Mouse (Mus musculus) B cell, adult 2 months (primary cell): Measurements from ENCODE around the gene Olfr1246.
"Not testable (repeated sequence)": the region's sequence is repeated elsewhere in the genome, so short reads cannot be mapped to it uniquely, and the experiment has no call there.

Experiments
- DNase-seq, 2 experiments: peaks; one replicate each; pipeline ENCODE4 v3.0.0; 2022

Olfr1246 gene

DNA sequence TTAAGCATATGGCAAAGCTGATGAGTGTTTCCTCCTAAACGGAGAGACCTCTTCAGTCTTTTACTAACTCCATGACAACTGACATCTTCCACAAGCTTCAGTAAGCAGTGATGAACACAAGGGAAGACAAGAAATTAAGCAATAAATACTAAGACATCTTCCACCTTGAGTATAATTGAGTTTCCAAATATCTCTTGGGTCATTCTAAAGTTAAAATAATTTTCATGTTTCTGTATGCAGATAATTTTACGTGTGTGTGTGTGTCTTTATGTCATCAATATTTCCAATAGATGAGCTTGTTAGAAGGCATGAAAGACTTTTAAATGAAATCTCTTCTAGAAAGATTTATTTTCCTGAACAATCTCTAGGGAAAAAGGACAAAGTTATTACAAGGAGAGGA, at the start of gene Olfr1246:
TSS of gene Olfr1246 (minus strand) at position 101 of the 400 bp plus-strand sequence.
- no peak for DNase-seq

GRCm38 (mm10) chr2:89634883-89635282, 41.9 kb upstream of the Olfr1246 start, which contains the start of gene Olfr1249:
Olfr1249 (minus strand) TSS chr2:89634983.
- no peak for DNase-seq

DNA sequence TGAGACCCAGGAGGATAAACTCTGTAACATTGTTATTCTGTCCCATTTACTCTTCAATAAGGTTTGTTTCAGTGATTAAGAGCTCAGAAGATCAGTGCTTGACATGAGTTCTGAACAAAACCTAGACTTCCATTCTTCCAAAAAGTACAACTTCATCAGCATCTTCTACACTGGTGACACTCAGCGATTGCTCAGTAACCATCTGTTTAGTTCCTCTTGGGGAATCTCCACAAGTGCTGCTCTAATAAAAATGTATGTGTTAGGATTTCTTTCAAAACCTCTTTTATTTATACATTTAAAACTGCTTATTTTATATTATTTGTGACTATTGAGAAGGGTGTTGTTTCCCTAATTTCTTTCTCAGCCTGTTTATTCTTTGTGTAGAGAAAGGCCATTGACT, 25.2 kb upstream of the Olfr1246 start, which contains the start of gene Olfr1248:
TSS of gene Olfr1248 (minus strand) at position 101 of the 400 bp plus-strand sequence.
- DNase-seq = not testable (repeated sequence)

- no peak for DNase-seq
These were observed 21.1 kb upstream of the Olfr1246 start, which contains the start of gene Olfr1247 for GRCm38 (mm10) chr2:89614030-89614429. Olfr1247 (minus strand) TSS chr2:89614130.

DNA sequence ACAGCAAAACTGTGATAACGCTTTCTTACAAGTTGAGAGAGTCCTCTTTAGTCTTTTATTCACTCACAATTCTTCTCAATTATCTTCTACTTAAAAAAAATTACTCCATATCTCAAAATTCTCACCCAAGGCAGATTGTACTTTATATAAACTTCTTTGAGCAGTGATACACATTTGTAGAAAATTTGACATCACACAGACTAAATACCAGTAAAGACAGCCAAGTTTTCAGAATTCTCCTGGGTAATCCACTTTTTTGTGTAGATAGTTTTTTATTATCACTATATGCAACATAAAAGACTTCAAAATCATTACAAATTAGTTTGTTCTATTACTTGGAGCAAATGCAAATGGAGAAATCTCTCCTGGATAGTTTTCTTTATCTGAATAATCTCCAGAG, 14.6 kb downstream of the Olfr1246 start, which contains the start of gene Olfr1245:
TSS of gene Olfr1245 (minus strand) at position 101 of the 400 bp plus-strand sequence.
- no peak for DNase-seq

- DNase-seq = not testable (repeated sequence)
These were observed 30.3 kb downstream of the Olfr1246 start for GRCm38 (mm10) chr2:89562706-89563105.

DNA sequence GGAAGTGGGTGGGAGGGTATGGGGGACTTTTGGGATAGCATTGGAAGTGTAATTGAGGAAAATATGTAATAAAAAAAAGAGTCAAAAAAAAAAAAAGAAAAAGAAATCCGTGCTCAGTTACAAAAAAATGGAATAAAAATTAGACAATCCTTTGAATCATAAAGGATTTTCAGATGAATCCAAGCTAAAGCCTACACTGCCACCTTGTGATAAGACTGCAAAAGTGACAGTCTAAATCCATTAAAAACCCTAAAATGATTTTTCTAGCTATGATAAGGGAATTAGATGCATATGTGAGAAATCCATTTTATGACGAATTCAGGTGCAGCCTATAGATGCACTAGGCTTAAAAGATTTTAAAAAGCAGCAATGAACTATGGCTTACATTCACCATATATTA, 48.4 kb downstream of the Olfr1246 start:
- no peak for DNase-seq

DNA sequence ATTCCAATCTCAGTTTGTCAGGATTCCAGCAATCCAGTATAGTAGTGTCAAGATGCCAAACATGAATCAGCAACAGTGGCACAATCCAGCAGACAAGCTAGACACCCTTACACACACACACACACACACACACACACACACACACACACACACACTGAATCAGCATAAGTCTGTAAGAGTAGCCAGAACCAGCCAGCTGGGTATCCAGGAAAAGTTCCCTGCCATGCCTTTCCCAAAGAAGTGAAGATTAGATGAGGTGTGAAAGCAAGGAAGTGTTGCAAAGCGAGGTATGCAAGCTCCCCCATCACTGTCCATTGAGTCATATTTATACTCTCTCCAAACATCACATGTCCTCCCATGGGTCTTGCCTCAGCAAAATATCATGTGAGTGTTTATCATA, 53.0 kb downstream of the Olfr1246 start:
- DNase-seq = no peak
